Mouse (Mus musculus) cortical plate, adult 2 months (tissue): ENCODE measurements around the gene Cep128.

Source experiments
- CTCF ChIP-seq: fragments of 200-500 bp; IDR thresholded peaks from 2 replicates; pipeline ENCODE4 v1.5.1; 2011; ENCODE audit warnings: mild to moderate bottlenecking, control low read depth, low read length; ENCODE audit not compliant: insufficient read depth; ENCODE audit errors: extremely low read depth
- POLR2A ChIP-seq: fragments of 200-500 bp; IDR thresholded peaks from 2 replicates; pipeline ENCODE4 v1.6.1; 2011; ENCODE audit warnings: mild to moderate bottlenecking, low read length, control low read depth; ENCODE audit not compliant: insufficient read depth; ENCODE audit errors: extremely low read depth

GRCm38 (mm10) chr12:91427129-91427528 is 42.9 kb upstream of the Cep128 start:
- TF ChIP-seq CTCF, result no peak
- TF ChIP-seq POLR2A, result no peak
